Mouse (Mus musculus) urinary bladder, postnatal 25 days (tissue): ENCODE results near the gene Wbp4.
"Not testable (repeated sequence)": the region's sequence is repeated elsewhere in the genome, so short reads cannot be mapped to it uniquely, and the experiment has no call there.

Experiments
- DNase-seq: peaks from one replicate; pipeline ENCODE4 v3.0.0; 2022; ENCODE audit warnings: low spot score

Wbp4 gene

GRCm38 (mm10) chr14:79507846-79508245, 26.5 kb upstream of the Wbp4 start:
- no peak for DNase-seq

GRCm38 (mm10) chr14:79506207-79506606, 24.9 kb upstream of the Wbp4 start:
- no peak for DNase-seq

- no peak for DNase-seq
Measured at GRCm38 (mm10) chr14:79504246-79505006, 23.1 kb upstream of the Wbp4 start.

DNA sequence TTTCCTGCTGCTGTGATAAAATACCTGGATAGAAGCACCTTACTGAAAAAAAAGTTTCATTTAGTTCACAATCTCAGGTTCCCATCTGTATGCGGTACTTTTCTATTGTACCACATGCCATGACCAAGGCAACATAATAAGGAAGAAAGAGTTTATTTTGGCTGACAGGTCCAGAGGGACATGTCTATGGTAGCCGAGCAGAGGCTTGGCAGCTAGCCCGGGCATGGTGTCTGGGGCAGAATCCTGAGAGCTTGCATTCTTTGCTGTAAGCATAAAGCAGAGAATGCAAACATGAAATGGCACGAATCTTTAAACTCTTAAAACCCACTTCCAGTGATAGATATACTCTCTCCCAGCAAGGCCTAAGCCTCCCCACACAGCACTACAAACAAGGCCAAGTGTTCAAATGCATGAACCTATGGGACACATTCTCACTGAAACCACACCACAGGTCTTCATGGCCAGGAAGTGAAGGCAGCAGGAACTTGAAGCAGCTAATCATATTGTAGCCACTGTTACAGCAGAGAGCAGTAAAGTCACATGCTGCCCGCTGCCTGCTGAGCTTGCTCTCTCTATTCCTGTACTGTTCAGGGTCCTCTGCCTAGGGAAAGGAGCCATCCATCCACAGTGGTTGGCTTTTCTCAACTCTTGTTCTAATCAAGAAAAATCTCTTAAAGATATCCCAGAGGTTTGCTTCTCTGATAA, 22.2 kb upstream of the Wbp4 start:
- DNase-seq, result peak; percentile 59

- DNase-seq, result no peak
Measured at GRCm38 (mm10) chr14:79500756-79501155, 19.4 kb upstream of the Wbp4 start.

- DNase-seq, result no peak
Measured at GRCm38 (mm10) chr14:79499326-79499725, 18.0 kb upstream of the Wbp4 start.

DNA sequence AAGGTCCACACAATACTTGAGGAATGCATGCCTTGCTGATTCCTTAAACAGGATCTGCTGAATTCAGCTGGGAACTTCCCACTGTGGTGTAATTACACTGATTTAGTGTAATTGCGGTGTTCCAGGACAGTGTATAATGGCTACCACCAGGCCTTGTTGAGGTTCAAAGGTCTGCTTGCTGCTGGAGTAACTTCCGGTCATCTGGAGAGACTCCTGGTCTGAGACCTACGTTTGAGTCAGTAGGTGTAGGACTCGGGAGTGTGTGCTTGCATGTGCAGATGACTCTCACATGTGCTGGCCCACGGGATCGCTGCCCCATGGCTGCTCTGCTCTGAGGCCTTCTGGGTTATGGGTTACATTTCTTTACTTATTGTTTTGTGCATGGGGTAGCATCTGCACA, 13.0 kb upstream of the Wbp4 start:
- DNase-seq, result no peak

DNA sequence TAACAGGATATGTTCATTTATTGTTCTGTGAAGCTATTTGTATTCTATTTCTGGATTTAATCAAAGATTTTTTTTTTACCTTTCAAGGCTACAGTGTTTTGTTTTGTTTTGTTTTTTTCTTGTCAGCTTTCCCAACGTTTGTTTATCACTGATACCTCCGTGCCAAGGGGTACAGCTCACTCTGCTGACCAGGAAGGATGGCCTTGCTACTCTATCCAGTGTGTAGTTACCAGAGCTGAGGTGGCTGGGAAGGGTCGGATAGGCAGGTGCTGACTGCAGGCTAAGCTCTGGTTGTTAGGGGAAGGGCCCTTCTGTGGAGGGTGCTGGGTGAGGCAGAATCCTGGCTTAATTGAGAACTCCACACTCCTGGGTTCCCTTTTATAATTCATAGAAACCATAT, 8.9 kb upstream of the Wbp4 start:
- no peak for DNase-seq

DNA sequence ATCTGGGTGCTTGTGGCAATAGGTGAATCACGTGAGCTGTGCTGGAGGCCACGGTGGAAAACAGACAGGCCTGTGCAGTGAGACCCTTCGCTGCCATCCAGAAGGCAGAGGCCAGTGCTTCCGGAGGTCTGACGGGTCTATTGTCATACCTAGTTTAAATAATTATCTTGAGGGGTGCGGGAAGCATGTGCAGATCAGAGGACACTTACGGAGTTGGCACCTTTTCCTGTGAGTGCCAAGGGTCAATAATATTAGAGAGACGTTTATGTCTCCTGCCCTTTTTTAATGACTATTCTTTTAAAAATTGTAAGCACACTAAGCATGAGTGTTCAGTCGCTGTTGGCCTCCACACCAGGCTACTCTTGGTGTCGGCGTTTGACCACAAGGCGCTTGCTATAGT, 7.8 kb upstream of the Wbp4 start:
- DNase-seq, result no peak

- DNase-seq, result no peak
Measured at GRCm38 (mm10) chr14:79488531-79488930, 7.2 kb upstream of the Wbp4 start.

DNA sequence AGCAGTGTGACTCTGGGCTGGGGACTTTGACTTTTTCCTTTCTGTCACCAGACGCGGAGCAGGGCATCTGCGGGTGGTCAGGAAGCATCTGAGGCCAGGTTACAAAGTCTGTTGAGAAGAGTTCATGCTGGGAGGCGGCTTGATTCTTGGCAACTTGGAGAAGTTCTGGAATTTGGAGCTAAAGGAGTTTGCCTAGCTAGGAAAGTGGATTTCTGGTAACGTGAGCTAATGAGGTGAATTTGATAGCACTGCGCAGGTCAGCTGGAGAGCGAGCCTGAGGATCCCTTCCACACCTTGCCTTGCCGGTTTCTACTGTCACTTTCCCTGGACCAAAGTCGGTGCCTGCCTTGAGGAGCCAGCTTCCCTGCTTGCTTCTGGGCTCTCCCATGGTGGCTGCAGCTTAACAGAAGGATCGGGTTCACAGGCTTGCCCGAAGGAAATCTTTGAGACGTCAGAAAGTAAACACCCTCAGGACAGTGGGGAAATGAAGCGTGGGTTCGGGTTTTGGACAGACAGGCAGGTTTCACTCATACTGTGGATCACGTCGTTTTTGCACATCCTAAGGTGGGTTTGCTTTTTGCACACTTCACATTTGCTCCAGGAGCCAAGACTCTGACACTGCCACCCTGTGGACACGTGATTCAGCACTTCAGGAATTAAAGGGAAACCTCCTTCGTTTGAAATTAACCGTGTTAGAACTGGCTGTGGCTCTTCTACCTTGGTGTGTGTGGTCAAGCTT, 5.8 kb upstream of the Wbp4 start:
- DNase-seq, result no peak

- DNase-seq, result no peak
Measured at GRCm38 (mm10) chr14:79486617-79486992, 5.3 kb upstream of the Wbp4 start.

- no peak for DNase-seq
Measured at GRCm38 (mm10) chr14:79483611-79484120, 2.3 kb upstream of the Wbp4 start.

DNA sequence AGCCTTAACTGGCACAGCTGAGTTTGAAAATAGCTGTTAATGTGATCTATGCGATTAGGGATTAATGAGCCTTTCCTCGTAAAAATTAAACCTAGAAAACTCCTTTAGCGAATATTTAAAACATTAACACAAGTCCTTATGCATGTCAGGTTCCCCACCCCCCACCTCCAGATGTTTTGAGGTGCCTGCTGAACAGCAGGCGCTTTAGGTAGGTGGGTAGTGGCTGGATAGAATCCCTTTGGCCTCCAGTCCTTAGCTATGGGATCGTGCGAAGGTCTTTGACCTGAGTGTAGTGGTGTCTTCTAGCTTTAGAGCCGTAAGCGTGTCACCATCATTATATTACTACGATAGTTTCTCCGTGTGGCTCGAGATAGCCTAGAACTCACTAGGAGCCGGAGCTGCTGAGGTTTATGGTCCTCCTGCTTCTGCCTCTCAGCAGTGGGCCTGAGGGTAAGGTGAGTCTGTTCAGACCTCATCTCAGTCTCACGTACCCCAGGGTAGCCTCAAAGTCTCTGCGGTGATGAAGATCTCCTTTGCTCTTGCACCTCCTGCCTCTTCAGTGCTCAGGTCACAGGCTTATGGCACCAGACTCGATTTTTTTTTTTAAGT, 1.5 kb upstream of the Wbp4 start:
- no peak for DNase-seq

DNA sequence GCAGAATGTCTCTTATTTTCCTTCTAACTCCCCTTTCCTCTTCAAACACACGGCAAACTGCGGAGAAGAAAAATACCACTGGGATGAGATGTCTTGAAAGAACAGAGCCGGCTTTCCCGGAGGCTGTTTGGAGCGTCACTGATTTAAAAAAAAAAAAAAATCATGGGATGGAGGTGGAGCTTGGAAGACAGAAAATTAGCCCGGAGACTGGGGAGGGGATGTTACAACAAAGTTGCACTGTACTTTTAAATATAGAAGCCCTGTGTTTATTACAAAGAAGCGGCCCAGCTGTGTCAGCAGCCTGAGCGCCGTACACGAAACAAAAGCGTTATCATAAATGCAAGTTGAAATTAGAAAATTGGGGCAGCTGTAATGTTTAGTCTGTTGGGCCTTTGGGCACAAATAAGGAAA, 936 bp upstream of the Wbp4 start:
- DNase-seq, result no peak

- peak; percentile 98 for DNase-seq
Measured at GRCm38 (mm10) chr14:79480624-79481338, 539 bp downstream of the Wbp4 start, which contains the start of gene Elf1. Elf1 (plus strand) TSS chr14:79481194.

DNA sequence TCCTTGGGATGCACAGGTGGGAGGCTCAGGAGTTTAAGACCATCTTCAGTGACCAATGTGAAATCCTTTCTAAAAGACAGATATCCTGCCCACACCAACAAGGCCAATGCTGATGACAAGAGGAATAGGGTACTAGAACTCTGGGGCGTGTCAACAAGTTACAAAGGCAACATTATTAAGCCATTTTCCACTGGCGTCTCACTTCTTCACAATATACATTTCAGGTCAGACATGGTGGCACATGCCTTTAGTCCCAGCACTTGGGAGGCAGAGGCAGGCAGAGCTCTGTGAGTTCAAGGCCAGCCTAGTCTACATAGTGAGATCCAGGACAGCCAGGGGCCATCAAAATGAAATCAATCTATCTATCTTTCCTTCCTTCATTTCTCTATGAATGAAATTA, 7.9 kb downstream of the Wbp4 start:
- no peak for DNase-seq

DNA sequence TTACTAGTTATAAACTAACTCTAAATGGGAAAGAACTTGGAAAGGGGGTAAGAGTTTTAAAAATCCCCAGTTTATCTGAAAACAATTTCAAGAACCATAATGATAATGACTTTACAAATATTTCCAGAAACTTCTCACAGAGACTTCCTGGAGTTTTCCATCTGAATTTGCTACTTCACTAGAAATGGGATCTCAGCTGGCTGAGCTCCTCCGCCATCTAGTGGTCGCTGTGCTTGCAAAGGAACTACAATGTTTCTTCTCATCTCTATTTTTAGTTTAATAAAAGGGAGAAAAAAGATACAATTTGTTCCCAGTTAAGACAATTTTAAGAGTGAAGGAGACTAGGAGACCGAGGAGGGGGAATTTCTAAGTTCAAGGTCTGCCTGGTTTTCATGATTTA, 13.7 kb downstream of the Wbp4 start:
- peak; percentile 51 for DNase-seq

GRCm38 (mm10) chr14:79465623-79466022, 15.7 kb downstream of the Wbp4 start:
- no peak for DNase-seq

DNA sequence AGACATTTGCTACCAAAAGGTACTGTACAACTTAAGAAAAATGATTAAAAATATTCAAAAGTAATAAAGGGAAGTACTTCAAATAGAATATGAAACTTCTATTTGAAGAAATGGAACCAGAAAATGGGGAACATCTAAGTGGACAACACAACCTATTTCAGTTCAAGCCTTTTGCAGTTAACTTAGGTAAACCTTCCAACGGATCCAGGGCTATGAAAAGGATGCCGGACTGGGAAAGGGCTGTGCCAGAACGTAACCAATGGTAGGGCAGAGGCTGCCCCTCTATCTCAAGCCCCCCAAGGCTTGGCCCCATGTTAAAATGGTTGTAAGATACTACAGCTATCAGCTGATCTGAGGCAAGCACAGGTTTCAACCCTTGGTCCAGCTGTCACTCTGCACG, 20.3 kb downstream of the Wbp4 start:
- DNase-seq, result no peak

DNA sequence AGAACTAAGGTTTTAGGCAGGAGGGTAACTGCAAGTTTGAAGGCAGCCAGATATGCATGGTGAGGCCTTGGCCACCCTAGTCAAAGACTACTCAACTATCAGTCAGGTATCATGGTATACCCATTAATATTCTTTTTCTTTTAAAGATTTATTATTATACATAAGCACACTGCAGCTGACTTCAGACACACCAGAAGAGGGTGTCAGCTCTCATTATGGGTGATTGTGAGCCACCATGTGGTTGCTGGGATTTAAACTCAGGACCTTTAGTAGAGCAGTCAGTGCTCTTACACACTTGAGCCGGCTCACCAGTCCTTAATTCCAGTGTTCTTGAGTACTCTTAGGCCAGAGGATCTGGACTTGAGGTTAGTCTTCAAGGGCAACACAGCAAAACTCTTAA, 20.9 kb downstream of the Wbp4 start:
- no peak for DNase-seq

DNA sequence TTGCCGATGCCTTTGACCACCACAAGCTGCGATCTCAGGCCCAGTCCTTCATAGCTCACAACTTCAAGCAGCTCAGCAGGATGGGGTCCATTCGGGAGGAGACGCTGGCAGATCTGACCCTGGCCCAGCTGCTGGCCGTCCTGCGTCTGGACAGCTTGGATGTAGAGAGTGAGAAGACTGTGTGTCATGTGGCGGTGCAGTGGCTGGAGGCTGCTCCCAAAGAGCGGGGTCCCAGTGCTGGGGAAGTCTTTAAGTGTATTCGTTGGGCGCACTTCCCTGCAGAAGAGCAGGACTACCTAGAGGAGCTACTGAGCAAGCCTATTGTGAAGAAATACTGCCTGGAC, 28.8 kb downstream of the Wbp4 start:
- DNase-seq, result not testable (repeated sequence)
